Mouse (Mus musculus) CH12.LX (cell line): ENCODE measurements around the gene Gng3. TPM values are rescaled to one million over a fixed set of nuclear protein-coding genes. Genes with fewer than 3 reads are reported as not detected.

Experiments
- DNase-seq: peaks from one replicate; pipeline ENCODE4 v3.0.0-alpha.2; 2013; ENCODE audit errors: extremely low read depth
- H3K27ac ChIP-seq: 2 replicates; pipeline ENCODE4 v1.5.1; 2012; ENCODE audit warnings: low read depth, mild to moderate bottlenecking, control low read depth, moderate library complexity; ENCODE audit not compliant: insufficient read depth
- H3K27me3 ChIP-seq: replicated peaks from 2 replicates; pipeline ENCODE3; 2012; ENCODE audit warnings: inconsistent platforms
- H3K36me3 ChIP-seq, 2 experiments: replicated peaks in 1 of 2; 2 replicates each; pipeline versions ENCODE3 to v1.6.1; 2012; ENCODE audit warnings: inconsistent platforms in 1 of 2, low read length in 1 of 2, mild to moderate bottlenecking in 1 of 2, mixed read lengths in 1 of 2, moderate library complexity in 1 of 2; ENCODE audit not compliant: control insufficient read depth in 1 of 2, insufficient read depth in 1 of 2
- H3K4me1 ChIP-seq, 2 experiments: 2 replicates each; pipeline ENCODE4 v1.6.1; 2012; ENCODE audit warnings: inconsistent platforms in 1 of 2, moderate library complexity in 1 of 2; ENCODE audit not compliant: insufficient read depth in 2 of 2, control insufficient read depth in 1 of 2
- H3K4me2 ChIP-seq: 2 replicates; pipeline ENCODE4 v1.6.1; 2012; ENCODE audit warnings: low read depth, mild to moderate bottlenecking, control low read depth; ENCODE audit not compliant: poor library complexity, insufficient read depth, severe bottlenecking
- H3K4me3 ChIP-seq, 3 experiments: fragments of 150-350 bp in 1 of 3; sonication (generic) in 1 of 3; replicated peaks in 1 of 3; 2 replicates each; pipeline versions ENCODE3 to v1.5.1; 2011 to 2012; ENCODE audit warnings: low read depth in 2 of 3, low read length in 2 of 3, mild to moderate bottlenecking in 2 of 3, moderate library complexity in 2 of 3, control low read depth in 1 of 3, improper control_type of control experiment in 1 of 3, inconsistent platforms in 1 of 3, mixed read lengths in 1 of 3; ENCODE audit not compliant: poor library complexity in 1 of 3
- H3K79me2 ChIP-seq: replicated peaks from 2 replicates; pipeline ENCODE4 v1.6.1; 2012; ENCODE audit warnings: mild to moderate bottlenecking, moderate library complexity; ENCODE audit not compliant: control insufficient read depth, poor library complexity, insufficient read depth, severe bottlenecking; ENCODE audit errors: extremely low read depth
- H3K9ac ChIP-seq: 2 replicates; pipeline ENCODE4 v1.6.1; 2012; ENCODE audit warnings: low read depth, mild to moderate bottlenecking, control low read depth, moderate library complexity; ENCODE audit not compliant: insufficient read depth
- H3K9me3 ChIP-seq: replicated peaks from 2 replicates; pipeline ENCODE3; 2012; ENCODE audit warnings: low read length, inconsistent platforms, mixed read lengths
- BHLHE40 ChIP-seq: IDR thresholded peaks from 2 replicates; pipeline ENCODE4 v1.6.1; 2011; ENCODE audit warnings: mild to moderate bottlenecking, low read depth, low read length, improper control_type of control experiment
- CHD2 ChIP-seq: IDR thresholded peaks from 2 replicates; pipeline ENCODE4 v1.6.1; 2011; ENCODE audit warnings: low read length, improper control_type of control experiment
- CTCF ChIP-seq, 2 experiments: IDR thresholded peaks in 1 of 2; conservative IDR thresholded peaks in 1 of 2; 2 replicates each; pipeline ENCODE4 v1.5.1; 2011 to 2012; ENCODE audit warnings: low read depth in 2 of 2, low read length in 2 of 2, improper control_type of control experiment in 1 of 2, inconsistent platforms in 1 of 2, mild to moderate bottlenecking in 1 of 2, moderate library complexity in 1 of 2
- E2F4 ChIP-seq: IDR thresholded peaks from 2 replicates; pipeline ENCODE4 v1.6.1; 2011; ENCODE audit warnings: low read depth, low read length, improper control_type of control experiment; ENCODE audit not compliant: insufficient replicate concordance
- EP300 ChIP-seq: IDR thresholded peaks from 2 replicates; pipeline ENCODE4 v1.6.1; 2011; ENCODE audit warnings: low read length, improper control_type of control experiment
- ETS1 ChIP-seq: conservative IDR thresholded peaks from 2 replicates; pipeline ENCODE4 v1.6.1; 2012; ENCODE audit warnings: low read depth, mild to moderate bottlenecking, inconsistent platforms, low read length, improper control_type of control experiment, moderate library complexity
- GABPA ChIP-seq: IDR thresholded peaks from 2 replicates; pipeline ENCODE4 v1.6.1; 2012; ENCODE audit warnings: low read depth, low read length, improper control_type of control experiment, inconsistent platforms; ENCODE audit not compliant: insufficient replicate concordance
- HCFC1 ChIP-seq: IDR thresholded peaks from 2 replicates; pipeline ENCODE4 v1.6.1; 2012; ENCODE audit warnings: low read depth, mild to moderate bottlenecking, inconsistent platforms, low read length, improper control_type of control experiment
- IRF4 ChIP-seq: IDR thresholded peaks from 2 replicates; pipeline ENCODE4 v1.6.1; 2014; ENCODE audit warnings: low read depth, mild to moderate bottlenecking, inconsistent platforms, low read length, improper control_type of control experiment
- JUN ChIP-seq: IDR thresholded peaks from 2 replicates; pipeline ENCODE4 v1.6.1; 2011; ENCODE audit warnings: low read depth, mild to moderate bottlenecking, low read length, improper control_type of control experiment, moderate library complexity; ENCODE audit not compliant: insufficient read depth
- JUND ChIP-seq: conservative IDR thresholded peaks from 2 replicates; pipeline ENCODE4 v1.6.1; 2011; ENCODE audit warnings: low read depth, low read length, improper control_type of control experiment
- KAT2A ChIP-seq: IDR thresholded peaks from 2 replicates; pipeline ENCODE4 v1.6.1; 2012; ENCODE audit warnings: low read length, improper control_type of control experiment, inconsistent platforms; ENCODE audit not compliant: insufficient replicate concordance
- MAFK ChIP-seq: IDR thresholded peaks from 2 replicates; pipeline ENCODE4 v1.6.1; 2011; ENCODE audit warnings: low read length, improper control_type of control experiment; ENCODE audit not compliant: insufficient replicate concordance
- MAX ChIP-seq: IDR thresholded peaks from 2 replicates; pipeline ENCODE4 v1.6.1; 2011; ENCODE audit warnings: low read length, improper control_type of control experiment
- MAZ ChIP-seq: IDR thresholded peaks from 2 replicates; pipeline ENCODE4 v1.6.1; 2012; ENCODE audit warnings: low read depth, mild to moderate bottlenecking, inconsistent platforms, low read length, improper control_type of control experiment, moderate library complexity
- MEF2A ChIP-seq: IDR thresholded peaks from 2 replicates; pipeline ENCODE4 v1.6.1; 2014; ENCODE audit warnings: low read depth, mild to moderate bottlenecking, inconsistent platforms, low read length, improper control_type of control experiment, borderline replicate concordance
- MXI1 ChIP-seq: IDR thresholded peaks from 2 replicates; pipeline ENCODE4 v1.6.1; 2011; ENCODE audit warnings: mild to moderate bottlenecking, low read depth, low read length, improper control_type of control experiment
- MYC ChIP-seq: IDR thresholded peaks from 2 replicates; pipeline ENCODE4 v1.6.1; 2011; ENCODE audit warnings: low read depth, mild to moderate bottlenecking, improper control_type of control experiment, low read length
- NRF1 ChIP-seq: IDR thresholded peaks from 2 replicates; pipeline ENCODE4 v1.6.1; 2014; ENCODE audit warnings: low read depth, mild to moderate bottlenecking, inconsistent platforms, low read length, improper control_type of control experiment, moderate library complexity
- POLR2A ChIP-seq: IDR thresholded peaks from 2 replicates; pipeline ENCODE4 v1.6.1; 2011; ENCODE audit warnings: low read depth, mild to moderate bottlenecking, improper control_type of control experiment, low read length
- RAD21 ChIP-seq: IDR thresholded peaks from 2 replicates; pipeline ENCODE4 v1.6.1; 2011; ENCODE audit warnings: low read depth, mild to moderate bottlenecking, low read length, improper control_type of control experiment, moderate library complexity
- SMC3 ChIP-seq: IDR thresholded peaks from 2 replicates; pipeline ENCODE4 v1.6.1; 2011; ENCODE audit warnings: low read depth, low read length, improper control_type of control experiment
- TCF12 ChIP-seq: IDR thresholded peaks from 2 replicates; pipeline ENCODE4 v1.6.1; 2014; ENCODE audit warnings: low read depth, mild to moderate bottlenecking, inconsistent platforms, low read length, improper control_type of control experiment
- ZKSCAN1 ChIP-seq: IDR thresholded peaks from 2 replicates; pipeline ENCODE4 v1.6.1; 2012; ENCODE audit warnings: low read depth, inconsistent platforms, low read length, improper control_type of control experiment, borderline replicate concordance
- ZNF384 ChIP-seq: IDR thresholded peaks from 2 replicates; pipeline ENCODE4 v1.6.1; 2012; ENCODE audit warnings: low read depth, low read length, improper control_type of control experiment, inconsistent platforms
- dilution Hi-C: fragments of 300-500 bp; cut with MboI; formaldehyde crosslinking; loops from 2 replicates; pipeline ENCODE4 v1.14.3; 2020; ENCODE audit warnings: low sequenced_read_pairs; ENCODE audit not compliant: extremely low pct_unique_long_range_greater_than_20kb, extremely low pct_ligation_motif_present
- in situ Hi-C: fragments of 300-500 bp; cut with MboI; formaldehyde crosslinking; loops from 3 replicates; pipeline ENCODE4 v1.14.3; 2019; ENCODE audit warnings: low sequenced_read_pairs, low pct_ligation_motif_present, low pct_unique_long_range_greater_than_20kb, mixed read lengths
- polyA plus RNA-seq: library from polyadenylated mRNA; unstranded; fragments of >175 nt; gene quantifications from 2 replicates; pipeline ENCODE4 v1.2.1, GENCODE M21; 2012; ENCODE audit warnings: low read depth; ENCODE audit not compliant: insufficient read length
- total RNA-seq, 2 experiments: library from RNA; depleted of rRNA; stranded (reverse); fragments of 300-350 nt in 1 of 2; fragments of >200 nt in 1 of 2; gene quantifications; 2 replicates each; pipeline ENCODE4 v1.2.3; 2012 to 2014

The Gng3 gene
- total and polyA plus RNA-seq, 3 experiments = 0.56 to 10.3 (median 6.1) TPM

- TF ChIP-seq IRF4 (no peak), MAFK (no peak), CTCF (conservative IDR thresholded peaks at IDR 0.05 in 1 of 2, IDR thresholded peaks at IDR 0.05 in 1 of 2; ENCODE audit: low read depth in 2 of 2, low read length in 2 of 2) (peak in 1 of 2 experiments; percentile 34; a peak in 2 of 4 replicates)
- Histone ChIP-seq H3K4me2 (no peak overlapping the region), H3K4me3 (no peak overlapping the region), H3K79me2 (no peaks in the 10 kb centered on the region), H3K9me3 (no peaks in the 10 kb centered on the region), H3K4me1 (no peaks in the 10 kb centered on the region; a peak in 1 of 4 replicates), H3K36me3 (no peaks in the 10 kb centered on the region), H3K27ac (no peak overlapping the region), H3K9ac (no peak overlapping the region), H3K27me3 (no peaks in the 10 kb centered on the region)
- DNase-seq = no peak
- dilution Hi-C loops = no loop called here
- in situ Hi-C loops = no loop called here
Observed at GRCm38 (mm10) chr19:8864265-8864664, 25.3 kb upstream of the Gng3 start.

GRCm38 (mm10) chr19:8859018-8859417, 20.0 kb upstream of the Gng3 start:
- no peaks in the 10 kb centered on the region for H3K27me3 ChIP-seq
- H3K4me2 ChIP-seq = no peak overlapping the region
- in situ Hi-C loops = loop anchor here (5.0 kb wide), 1 partner anchor 243 kb away; no protein-coding TSS in a partner anchor
- no peak for DNase-seq
- no peak overlapping the region for H3K27ac ChIP-seq
- no peaks in the 10 kb centered on the region; a peak in 1 of 4 replicates for H3K4me1 ChIP-seq
- TF ChIP-seq CHD2 = no peak
- TF ChIP-seq CTCF (conservative IDR thresholded peaks at IDR 0.05 in 1 of 2, IDR thresholded peaks at IDR 0.05 in 1 of 2; ENCODE audit: low read depth in 2 of 2, low read length in 2 of 2) = peak; percentile 10 to 74; a peak in 2 of 4 replicates
- peak; percentile 78 for TF ChIP-seq SMC3
- peak; percentile 65 for TF ChIP-seq RAD21
- dilution Hi-C loops = no loop called here
- no peaks in the 10 kb centered on the region for H3K36me3 ChIP-seq
- no peaks in the 10 kb centered on the region for H3K9me3 ChIP-seq
- no peak overlapping the region for H3K9ac ChIP-seq
- H3K4me3 ChIP-seq = no peak overlapping the region
- H3K79me2 ChIP-seq = no peaks in the 10 kb centered on the region

DNA sequence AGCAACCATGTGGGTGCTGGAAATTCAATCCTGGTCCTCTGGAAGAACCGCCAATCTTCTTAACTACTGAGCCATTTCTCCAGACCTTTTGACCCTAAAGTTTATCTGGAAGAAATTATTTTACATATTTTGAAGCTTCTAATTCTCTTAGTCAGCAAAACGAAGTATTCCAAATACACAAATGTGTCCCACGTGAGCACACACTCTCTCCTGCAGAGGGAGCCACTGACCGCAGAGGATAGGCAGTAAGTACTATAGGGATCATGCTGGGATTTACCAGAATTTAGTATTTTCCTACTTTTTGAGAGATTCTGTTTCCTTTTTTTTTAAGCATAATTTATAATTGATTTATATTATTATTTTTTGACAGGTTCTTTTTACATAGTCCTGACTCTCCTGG, 18.7 kb upstream of the Gng3 start:
- Histone ChIP-seq H3K4me2 (no peak overlapping the region), H3K9ac (no peak overlapping the region), H3K36me3 (no peaks in the 10 kb centered on the region), H3K4me1 (no peaks in the 10 kb centered on the region; a peak in 1 of 4 replicates), H3K27ac (no peak overlapping the region), H3K9me3 (no peaks in the 10 kb centered on the region), H3K4me3 (no peak overlapping the region), H3K27me3 (no peaks in the 10 kb centered on the region), H3K79me2 (no peaks in the 10 kb centered on the region)
- in situ Hi-C loops = loop anchor here (5.0 kb wide), 1 partner anchor 245 kb away; no protein-coding TSS in a partner anchor
- no peak for DNase-seq
- dilution Hi-C loops = no loop called here
- TF ChIP-seq JUN (no peak), CTCF (conservative IDR thresholded peaks at IDR 0.05 in 1 of 2, IDR thresholded peaks at IDR 0.05 in 1 of 2; ENCODE audit: low read depth in 2 of 2, low read length in 2 of 2) (peak; percentile 34 to 73; a peak in 3 of 4 replicates), GABPA (no peak), ZKSCAN1 (no peak), MAZ (no peak), NRF1 (no peak), MAX (0 out of 2 replicates have a peak, but pooled peaks have one; percentile 23), IRF4 (no peak), BHLHE40 (peak; percentile 62), EP300 (no peak), MAFK (peak; percentile 98), ZNF384 (no peak), E2F4 (no peak), SMC3 (peak; percentile 49), RAD21 (peak; percentile 67), KAT2A (no peak), MYC (peak; percentile 79), POLR2A (no peak), MXI1 (no peak), TCF12 (no peak), MEF2A (no peak), JUND (no peak), HCFC1 (no peak), ETS1 (no peak)
